Mouse (Mus musculus): ENCODE data around the gene Sppl2a.
"Not testable (repeated sequence)": the region's sequence is repeated elsewhere in the genome, so short reads cannot be mapped to it uniquely, and the experiment has no call there.

Sppl2a gene

DNA sequence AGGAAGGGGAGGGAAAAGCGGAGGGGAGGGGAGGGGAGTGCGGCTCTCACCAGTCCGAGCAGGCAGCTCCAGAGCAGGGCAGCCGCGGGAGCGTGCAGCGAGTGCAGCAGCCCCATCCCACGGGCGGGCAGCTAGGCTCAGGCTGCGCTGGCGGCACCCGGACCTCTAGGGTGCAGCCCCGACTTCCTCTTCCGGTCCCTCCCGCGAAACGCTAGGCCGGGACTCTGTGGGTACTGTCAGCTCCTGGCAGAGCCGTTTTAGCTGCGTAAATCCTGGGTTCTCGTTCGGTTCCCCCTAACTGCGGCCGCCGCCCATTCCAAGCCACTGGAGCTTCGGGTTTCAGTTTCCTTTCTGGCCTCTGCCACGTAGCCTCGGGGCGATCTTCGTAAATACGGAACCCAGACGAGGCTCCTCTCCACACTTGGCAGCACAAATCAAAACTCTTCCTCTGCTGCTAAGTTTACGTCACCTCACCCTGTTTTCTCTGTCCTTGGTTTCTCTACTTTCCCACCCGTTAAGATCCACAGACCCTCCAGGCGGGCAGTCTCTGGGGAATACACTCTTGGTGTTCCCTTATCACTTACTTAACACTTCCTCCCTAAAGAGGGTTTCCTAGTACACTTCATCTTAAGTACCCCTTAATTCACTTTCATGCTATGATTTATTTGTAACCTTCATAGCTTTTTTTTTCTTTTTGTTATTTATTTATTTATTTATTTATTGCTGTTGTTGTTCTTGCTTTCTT is at the start of gene Sppl2a:
Gene Sppl2a (minus strand): TSS at position 339 of the 745 bp plus-strand sequence.
- peak; percentile 76 for DNase-seq (ENCODE audit: low spot score)

DNA sequence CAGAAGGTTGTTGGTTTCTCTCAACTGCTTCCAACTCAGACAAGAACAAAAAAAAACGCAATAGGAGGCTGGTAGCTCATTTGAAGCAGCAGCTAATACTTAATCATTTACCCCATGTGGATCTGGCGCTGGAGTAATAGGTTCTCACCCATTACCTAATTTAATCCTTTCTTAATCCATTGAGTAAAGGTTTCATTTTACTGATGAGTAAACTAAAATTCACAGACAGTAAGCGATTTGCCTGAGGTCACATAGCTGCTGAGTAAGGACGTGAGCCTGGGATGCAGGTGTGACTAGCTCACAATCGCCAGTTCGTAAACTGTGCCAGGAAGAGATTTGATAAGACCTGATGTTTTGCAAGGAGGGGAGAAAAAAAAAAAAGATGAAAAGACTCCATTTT is 44.4 kb upstream of the Sppl2a start:
- DNase-seq (ENCODE audit: low spot score) = no peak

- no peak for DNase-seq (ENCODE audit: low spot score)
These were observed 28.7 kb upstream of the Sppl2a start for GRCm38 (mm10) chr2:126961696-126962095.

GRCm38 (mm10) chr2:126955671-126956070 is 22.6 kb upstream of the Sppl2a start:
- DNase-seq (ENCODE audit: low spot score) = peak; percentile 11

DNA sequence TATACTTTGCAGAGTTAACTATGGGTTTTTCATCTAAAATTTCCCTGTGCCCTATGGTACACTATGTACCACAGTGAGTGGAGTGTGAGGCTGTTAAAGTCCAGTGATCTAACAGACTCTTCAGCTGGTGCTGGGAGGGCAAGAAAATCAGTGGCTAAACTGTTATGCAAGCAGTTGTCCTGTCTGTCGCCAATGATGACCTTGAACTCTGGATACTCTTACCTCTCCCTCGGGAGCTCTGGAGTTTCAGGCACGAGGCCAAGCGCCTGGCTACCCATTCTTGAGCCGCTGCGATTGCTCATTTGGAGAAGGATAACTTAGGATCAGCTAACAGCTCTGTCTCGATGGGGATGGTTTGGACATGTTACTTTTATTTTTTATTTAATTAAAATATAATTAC is 18.1 kb upstream of the Sppl2a start:
- DNase-seq (ENCODE audit: low spot score) = no peak

GRCm38 (mm10) chr2:126950453-126950852 is 17.4 kb upstream of the Sppl2a start:
- DNase-seq (ENCODE audit: low spot score) = no peak

DNA sequence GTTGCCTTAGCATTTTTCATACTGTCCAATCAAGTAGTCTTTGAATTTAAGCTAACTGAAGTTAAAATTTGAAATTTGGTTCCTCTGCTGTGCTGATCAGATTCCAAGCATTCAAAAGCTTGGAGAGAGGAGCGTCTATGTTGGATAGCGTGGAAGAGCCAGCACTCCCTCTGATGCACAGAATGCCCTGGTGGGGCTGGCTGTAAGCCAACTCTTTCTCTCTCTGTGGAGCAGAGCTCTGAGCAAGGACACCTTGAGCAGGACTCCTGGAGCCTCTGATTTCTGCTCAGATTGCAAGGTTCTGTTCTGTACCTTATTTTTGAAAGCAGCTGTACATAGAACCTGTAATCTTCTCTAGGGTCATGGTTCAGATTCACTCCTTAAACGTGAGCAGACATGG is 16.8 kb upstream of the Sppl2a start:
- DNase-seq (ENCODE audit: low spot score) = no peak

DNA sequence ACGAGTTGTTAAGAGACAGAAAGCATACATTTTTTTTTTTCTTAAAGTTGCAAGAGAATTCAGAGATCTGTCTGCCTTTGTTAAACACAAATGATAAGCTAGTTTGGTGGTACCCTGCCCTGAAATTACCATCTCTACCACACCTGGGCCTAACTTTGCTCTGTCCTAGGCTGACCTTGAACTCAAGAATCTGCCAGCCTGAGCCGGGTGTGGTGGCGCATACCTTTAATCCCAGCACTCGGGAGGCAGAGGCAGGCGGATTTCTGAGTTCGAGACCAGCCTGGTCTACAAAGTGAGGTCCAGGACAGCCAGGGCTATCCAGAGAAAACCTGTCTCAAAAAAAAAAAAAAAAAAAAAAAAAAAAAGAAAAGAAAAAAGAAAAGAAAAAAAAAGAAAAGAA is 16.3 kb upstream of the Sppl2a start:
- DNase-seq (ENCODE audit: low spot score) = not testable (repeated sequence)

- DNase-seq (ENCODE audit: low spot score) = no peak
These were observed 15.2 kb upstream of the Sppl2a start for GRCm38 (mm10) chr2:126948231-126948630.

GRCm38 (mm10) chr2:126947646-126948045 is 14.6 kb upstream of the Sppl2a start:
- no peak for DNase-seq (ENCODE audit: low spot score)

- no peak for DNase-seq (ENCODE audit: low spot score)
These were observed 10.2 kb upstream of the Sppl2a start for GRCm38 (mm10) chr2:126943211-126943610.

DNA sequence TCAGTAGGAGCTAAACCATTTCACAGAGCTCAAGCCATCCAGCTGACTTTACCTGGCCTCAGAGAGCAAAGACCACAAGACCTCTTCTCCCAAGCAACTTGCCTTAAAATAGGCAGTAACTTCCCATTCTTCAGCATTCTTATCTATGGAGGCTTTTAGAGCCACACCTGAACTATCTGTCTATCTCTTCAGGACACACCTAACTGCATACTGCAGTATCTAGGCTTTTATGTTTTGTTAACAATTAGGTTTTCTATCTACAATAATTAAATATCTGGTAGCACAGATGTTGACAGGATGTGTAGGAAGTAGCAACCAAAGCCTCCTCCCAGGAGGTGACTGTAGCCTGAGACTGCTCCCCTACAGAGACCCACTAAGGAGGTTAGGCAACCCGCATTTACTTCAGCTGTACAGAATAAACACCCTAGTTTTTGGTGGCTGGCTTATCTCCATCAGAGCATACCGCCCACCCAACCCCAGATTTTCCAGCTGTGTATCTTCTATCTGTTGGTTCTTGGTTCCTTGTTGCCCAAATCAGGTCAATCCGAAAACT is 7.4 kb upstream of the Sppl2a start:
- no peak for DNase-seq (ENCODE audit: low spot score)

- no peak for DNase-seq (ENCODE audit: low spot score)
These were observed 5.0 kb upstream of the Sppl2a start for GRCm38 (mm10) chr2:126938069-126938468.

GRCm38 (mm10) chr2:126933921-126934320 is 886 bp upstream of the Sppl2a start:
- no peak for DNase-seq (ENCODE audit: low spot score)

DNA sequence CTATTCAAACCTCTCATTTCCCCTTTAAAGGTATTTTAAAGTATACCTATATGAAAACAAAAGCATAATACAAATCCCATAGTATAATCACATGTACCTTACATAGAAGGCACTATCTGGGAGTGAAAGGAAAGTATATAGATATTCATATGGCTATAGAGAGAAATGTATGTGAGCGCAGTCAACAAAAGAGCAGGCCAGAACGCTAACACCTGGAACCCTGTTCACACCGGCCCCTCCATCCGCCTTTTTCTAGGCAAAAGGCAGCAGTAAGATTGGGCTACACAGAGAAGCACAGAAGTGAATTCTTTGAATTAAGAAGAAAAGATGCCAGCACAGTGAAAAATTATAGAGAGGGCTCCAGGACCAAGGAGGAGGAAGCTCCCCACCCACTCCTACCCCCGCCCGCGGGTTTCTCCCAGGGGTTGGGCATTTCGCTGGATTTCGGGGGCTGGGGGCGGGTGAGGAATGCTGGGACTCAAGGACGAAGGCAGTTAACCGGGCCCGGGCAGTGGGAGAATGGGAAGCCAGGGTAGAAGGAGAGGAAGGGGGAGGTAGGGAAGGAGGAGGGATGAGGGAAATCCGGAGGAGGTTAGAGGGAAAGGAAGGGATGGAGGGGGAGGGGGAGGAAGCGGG is 656 bp downstream of the Sppl2a start:
- DNase-seq (ENCODE audit: low spot score) = peak; percentile 37

DNA sequence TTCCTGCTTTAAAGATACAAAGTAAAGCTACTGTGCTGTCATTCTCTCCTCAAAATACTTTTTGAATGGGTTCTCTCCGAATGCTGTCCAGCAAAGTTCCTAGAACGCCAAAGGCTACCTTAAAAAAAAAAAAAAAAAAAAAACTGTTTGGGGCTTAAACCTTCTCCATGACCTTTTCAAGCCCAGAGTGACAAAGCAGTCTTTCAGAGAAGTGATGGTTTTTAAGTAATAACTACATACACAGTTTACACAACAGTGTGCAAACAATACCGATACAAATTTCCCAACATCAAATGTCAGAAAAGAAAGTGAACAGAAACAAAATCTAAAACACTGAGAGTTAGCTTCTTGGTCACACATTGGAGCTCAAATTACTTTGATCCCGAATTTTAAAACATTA is 1.3 kb downstream of the Sppl2a start:
- DNase-seq (ENCODE audit: low spot score) = no peak

- no peak for DNase-seq (ENCODE audit: low spot score)
These were observed 4.4 kb downstream of the Sppl2a start for GRCm38 (mm10) chr2:126928681-126929080.

DNA sequence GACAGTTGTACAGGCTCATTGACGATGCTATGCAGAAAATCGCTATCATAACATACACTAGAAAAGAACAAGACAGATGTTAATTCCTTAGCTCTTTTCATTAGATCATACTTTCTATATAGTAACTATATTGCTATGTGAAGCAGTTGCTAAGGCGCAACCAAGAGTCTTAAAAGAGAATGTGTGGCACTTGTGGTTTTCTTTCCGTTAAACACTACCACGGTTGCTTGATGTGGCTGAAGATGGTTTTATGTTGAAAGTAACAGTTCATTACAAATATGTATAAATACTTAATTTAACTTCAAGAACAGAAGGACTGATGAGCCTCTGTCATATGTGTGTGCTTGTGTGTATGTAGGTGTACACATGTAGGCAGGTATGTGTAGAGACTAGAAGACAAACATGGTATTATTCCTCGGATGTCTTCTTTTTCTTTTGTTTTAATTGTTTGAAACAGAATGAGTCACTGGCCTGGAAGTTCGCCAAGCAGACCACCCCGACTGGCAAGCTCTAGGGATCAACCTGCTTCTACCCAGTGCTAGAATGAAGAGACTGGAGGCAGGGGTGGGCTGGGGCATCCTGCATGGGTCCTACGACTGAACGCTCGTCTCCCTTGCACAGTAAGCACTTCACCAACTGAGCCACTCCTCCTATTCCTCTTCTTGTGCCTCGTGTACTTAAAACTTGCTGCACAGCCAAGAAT is 12.5 kb downstream of the Sppl2a start:
- no peak for DNase-seq (ENCODE audit: low spot score)

DNA sequence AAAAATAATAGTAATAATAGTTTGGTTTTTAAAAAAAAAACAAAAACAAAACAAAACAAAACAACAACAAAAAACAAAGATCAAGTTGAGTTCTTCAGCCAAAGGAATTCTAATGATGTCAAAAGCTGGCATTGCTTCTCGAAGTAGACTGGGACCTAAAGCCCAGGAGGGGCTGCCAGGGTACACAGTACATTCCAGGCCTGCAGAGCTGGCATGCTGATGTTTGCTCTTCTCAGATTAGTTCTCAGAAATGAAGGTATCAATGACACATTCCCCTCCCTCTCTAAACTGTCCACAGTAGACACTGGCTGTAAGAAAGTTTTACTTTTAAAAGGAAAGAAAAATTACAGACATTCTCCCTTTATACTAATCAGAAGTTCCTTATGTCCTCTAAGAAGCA is 16.8 kb downstream of the Sppl2a start:
- no peak for DNase-seq (ENCODE audit: low spot score)

DNA sequence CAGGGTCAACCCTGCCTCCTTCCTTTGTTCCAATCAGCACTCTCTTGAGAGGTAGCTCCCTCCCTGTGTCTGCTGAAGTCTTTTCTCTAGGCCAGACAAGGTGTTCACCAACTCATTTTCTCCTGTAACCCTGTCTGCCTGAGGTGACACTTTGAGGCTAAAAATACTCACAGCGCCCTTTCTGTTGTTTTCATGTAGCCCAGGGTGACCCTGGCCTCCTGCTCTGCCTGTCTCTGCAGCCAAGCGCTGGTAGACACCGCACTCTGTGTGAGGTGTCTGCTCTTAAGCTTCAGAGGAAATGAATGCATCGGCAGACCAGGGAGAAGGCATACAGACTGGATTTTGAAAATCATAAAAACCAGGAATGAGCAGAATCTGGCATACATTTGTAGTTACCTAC is 18.9 kb downstream of the Sppl2a start:
- no peak for DNase-seq (ENCODE audit: low spot score)

DNA sequence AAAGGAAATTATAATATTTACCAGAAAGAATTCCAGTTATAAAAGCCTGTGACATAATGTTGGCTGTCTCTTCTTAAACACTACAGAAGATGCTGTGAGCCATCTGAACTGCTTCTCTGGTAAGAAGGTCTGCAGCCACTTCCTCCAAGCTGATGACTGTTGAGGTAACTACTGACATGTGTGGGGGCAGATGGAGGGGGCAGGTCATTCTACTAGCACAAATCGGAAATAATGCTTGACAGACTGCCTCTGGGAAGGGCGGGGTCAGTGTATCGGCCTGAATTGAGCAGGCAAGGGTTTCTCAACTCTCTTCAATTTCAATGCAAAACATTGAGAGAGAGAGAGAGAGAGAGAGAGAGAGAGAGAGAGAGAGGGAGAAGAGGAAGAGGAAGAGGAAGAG is 28.9 kb downstream of the Sppl2a start:
- no peak for DNase-seq (ENCODE audit: low spot score)

DNA sequence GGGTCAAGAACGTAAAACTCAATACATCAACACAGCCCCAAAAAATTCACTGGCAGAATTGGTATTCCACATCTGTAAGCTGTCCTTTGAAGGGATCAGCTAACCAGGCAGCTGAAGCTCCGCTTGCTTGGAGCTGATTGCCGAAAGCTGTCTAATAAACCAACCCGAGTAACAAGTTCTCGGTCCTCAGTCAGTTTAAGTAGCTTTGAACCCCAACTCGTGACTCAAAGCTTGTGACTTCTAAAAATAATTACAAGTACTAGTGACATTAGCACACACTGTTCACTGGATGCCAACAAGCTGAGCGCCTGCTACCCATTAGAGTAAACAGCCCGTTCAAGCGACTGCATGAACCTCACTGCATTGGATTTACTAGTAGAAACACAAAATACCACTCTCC is 35.5 kb downstream of the Sppl2a start:
- DNase-seq (ENCODE audit: low spot score) = no peak

DNA sequence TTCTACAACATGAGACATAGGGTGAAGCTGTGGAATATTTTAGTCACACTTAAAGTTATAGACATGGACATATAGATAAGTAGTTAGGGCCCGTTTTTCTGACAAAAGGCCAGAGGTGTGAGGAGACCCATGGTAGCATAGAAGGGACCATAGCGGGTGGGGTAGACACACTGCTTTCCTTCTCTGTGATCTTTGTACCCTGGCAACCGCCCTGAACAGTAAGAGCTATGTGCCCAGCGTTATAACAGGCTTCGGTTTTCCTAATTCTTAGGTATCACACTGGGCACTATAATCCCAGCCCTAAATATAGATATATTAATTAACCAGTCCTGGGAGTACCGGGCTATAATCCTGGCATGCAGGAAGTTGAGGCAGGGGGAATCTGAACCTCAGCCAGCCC is 36.1 kb downstream of the Sppl2a start:
- no peak for DNase-seq (ENCODE audit: low spot score)

Measured in urinary bladder, postnatal 25 days (tissue).